Mouse (Mus musculus): ENCODE measurements at regions not wholly inside any gene's neighbourhood (a gene's known extent, or its start where the extent isn't known, plus 50 kb on each side); places are given as distances from the start of the nearest gene placed in this dataset.

DNA sequence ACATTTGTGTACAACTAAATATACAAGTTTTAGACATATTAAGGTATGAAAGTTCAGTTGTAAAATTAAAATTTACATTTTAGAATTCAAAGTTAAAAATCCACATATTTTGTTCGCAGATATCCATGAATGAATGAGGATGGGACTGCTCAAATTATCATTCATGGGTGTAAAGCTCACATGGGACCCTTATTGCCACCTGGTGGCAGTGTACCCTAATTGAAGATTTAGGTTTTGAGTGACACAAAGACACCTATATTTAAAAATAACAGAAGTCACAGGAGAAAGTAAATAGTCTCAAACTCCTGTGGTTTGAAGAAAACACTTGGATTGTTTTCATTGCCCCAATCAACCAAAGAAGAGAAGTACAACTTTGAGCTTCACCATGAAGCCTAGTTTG lies 492.8 kb upstream of the A1bg start:
- TF ChIP-seq CTCF (IDR thresholded peaks at IDR 0.05; ENCODE audit: low read depth, low read length) (0 out of 2 replicates have a peak, but pooled peaks have one; percentile 19), POLR2A (IDR thresholded peaks at IDR 0.05; ENCODE audit: extremely low read depth, insufficient read depth, low read length) (no peak)

All from liver, adult 2 months (tissue).